Mouse (Mus musculus) layer of hippocampus, adult 11-12 months (tissue): Measurements from ENCODE around the gene Tgfb1i1.

ENCODE experiments used
- DNase-seq: peaks from one replicate; pipeline ENCODE4 v3.0.0; 2022; ENCODE audit warnings: low spot score

Tgfb1i1 gene

DNA sequence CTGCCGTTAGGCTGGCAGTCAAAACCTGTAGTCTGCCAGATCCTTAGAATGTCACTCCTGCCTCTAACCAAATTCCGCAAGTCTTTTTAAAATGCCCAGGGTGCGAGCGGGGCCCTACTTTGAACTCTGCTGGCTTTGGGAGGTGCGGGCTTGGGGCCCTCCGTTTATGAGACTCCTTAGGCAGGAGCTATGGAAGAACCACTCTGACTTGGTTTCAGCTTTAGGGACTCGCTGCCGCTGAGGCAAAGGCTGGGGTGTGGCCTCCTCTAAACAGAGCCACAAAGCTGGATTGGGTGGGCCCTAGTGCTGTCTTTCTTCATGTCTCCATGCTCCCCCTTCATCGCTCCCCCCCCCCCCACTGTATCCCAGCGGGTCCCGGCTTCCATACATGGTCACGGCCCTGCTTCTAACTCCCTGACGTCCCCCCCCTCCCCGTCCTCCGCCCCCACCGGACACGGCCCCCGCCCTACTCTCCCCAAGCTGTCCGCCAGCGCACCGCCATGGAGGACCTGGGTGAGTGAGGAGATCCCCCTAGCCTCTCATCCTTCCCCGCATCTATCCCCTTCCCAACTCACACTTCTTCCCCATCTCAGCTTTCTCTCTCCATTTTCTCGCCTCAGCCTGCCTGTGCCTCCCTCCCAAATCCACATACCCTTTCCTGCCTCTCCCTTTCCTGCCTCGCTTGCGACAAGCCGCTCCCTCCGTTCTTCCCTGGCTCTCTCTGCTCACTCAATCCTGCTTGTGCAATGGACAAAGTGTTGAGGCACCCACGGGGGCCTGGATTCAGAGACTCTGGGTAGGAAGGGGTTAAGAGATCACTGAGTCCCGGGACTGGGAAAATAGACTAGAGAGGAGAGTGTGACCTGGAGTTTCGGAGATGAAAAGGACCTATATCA lies at the start of gene Tgfb1i1:
Gene Tgfb1i1, plus strand, starts transcription at position 317 of the 896 bp plus-strand sequence.
- no peak for DNase-seq

DNA sequence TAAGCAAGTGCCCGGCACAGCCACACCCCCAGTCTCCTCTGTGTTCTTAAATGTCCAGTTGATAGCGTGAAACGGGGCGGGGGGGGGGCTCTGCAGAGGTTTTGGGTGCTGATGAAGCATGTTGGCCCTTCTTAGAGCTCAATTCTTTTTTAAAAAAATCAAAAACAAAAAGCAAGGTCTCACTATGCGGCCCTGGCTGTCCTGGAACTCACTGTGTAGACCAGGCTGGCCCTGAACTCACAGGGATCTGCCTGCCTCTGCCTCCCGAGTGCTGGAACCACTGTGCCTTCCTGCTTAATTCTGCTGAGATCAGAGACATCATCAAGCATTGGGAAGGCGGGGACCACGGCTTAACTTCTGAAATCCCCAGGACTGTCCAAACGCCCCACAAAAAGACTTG lies 45.0 kb upstream of the Tgfb1i1 start:
- DNase-seq: no peak

DNA sequence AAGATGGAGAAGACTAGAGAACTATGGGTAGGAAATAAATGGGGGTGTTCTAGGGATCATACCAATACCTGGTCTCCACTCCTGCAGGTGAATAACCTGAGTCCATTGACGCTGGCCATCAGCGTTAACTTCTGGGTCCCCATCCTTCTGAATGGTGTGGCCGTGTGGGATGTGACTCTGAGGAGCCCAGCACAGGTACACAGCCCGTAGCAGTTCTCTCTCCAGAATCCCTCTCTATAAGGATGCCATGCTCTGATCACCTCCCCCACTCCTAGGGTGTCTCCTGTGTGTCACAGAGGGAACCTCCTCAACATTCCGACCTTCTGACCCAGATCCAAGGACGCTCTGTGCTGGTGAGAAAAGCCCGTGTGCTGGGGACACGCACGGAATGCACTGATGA lies 43.5 kb upstream of the Tgfb1i1 start:
- no peak for DNase-seq

DNA sequence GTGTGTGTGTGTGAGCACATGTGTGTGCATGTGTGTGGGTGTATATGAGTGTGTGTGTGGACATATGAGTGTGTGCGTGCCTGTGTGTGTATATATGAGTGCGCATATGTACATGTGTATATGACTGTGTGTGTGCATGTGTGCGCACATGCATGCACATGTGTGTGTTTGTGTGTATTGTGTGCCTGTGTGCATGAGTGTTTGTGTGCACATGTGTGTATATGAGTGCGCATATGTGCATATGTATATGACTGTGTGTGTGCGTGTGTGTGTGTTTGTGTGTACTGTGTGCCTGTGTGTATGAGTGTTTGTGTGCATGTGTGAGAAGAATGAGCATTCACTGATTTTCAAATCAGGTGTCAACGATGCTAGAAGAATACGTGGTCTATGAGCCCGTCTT lies 42.4 kb upstream of the Tgfb1i1 start:
- DNase-seq: no peak

DNA sequence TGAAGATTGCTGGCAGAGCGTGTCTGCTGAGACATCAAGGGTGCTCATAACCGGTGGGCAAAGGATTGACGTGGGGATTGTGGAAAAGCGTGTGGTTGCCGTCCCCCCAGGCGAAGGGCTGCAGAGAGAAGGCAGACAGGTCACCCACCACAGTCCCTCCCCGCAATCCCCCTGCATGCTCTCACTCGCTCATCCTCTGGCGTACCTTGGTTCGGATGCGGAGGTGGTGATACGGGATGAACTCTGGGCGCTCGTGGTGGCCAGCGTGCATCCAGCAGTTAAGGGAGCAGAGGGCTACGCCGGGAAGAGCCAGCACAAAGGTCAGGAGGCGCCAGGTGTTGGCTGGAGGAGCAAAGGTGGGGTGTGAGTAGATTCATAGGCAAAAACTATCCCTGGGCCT lies 40.9 kb upstream of the Tgfb1i1 start:
- no peak for DNase-seq

DNA sequence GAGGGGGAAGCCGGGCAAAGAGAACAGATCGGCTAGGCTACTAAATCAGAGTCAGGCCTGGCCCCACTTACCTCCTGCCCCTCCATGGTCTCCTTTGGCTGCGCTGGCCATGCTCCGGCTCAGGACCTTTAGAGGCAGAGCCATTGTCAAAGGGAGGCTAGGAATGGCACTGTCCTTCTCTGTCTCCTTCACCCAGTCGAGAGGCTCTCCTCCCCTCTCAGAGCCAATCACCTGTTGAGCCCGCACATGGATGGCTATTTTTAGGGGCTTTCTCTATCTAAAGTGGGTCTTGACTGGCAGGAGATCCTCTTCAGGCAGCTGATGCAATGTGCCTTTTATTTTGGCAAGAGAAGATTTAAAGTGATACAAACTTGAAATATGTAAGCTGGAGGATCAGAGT lies 40.5 kb upstream of the Tgfb1i1 start, which contains the start of gene Cox6a2:
Gene Cox6a2, minus strand, starts transcription at position 236 of the 400 bp plus-strand sequence.
- DNase-seq: no peak

DNA sequence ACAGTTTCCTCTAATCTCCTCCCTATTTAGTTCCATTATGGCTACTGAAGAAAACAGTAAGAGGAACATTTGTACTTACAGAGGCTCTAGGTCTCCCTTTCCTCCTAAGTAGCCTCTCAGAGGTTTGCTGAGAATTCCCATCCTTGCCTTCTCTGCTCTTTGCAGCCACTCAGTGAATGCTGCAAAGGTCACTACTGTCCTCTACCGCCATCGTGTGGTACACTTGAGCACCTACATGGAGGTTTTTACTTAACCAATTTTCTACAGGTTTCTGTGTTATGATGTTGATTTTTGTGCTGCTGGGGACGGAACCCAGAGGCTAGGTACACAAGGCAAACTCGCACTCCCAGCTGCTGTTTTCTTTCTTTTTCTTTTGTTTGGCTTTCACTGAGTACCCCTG lies 38.4 kb upstream of the Tgfb1i1 start:
- peak; percentile 35 for DNase-seq

DNA sequence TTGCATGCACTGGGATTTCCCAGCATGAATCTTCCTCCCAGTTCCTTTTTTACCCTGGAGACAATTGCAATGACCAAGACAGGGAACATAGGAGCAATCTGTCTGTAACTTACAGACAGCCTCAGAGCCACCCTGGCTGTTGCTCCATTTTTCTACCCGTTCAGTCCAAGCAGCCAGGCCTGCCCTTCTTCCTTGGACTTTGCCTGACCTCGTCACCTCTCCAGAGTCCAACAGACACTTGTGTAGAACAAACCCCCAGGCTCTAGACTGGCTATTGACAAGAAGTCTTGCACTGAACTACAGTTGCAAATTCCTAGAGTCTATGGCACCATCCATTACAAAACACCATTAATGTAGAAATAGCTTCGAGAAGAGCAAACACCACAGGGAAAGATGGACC lies 36.8 kb upstream of the Tgfb1i1 start:
- no peak for DNase-seq

DNA sequence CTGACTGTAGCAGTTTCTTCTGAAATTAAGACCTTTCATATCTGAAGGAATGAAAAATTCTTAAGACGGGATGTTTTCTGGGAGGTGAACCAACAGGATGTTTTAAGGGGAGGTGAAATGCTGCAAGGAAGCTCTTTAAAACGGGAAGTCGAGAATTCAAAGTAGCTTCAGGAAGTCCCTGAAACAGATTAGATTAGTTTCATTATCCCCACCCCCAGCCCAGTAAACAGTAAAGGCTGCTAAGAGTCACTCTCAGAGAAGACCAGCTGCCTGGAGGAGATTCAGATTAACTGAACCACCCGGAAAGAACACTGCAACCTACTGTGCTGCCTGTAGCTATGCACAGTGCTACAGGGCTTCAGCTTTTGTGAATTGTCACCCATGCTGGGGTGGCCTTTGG lies 26.7 kb upstream of the Tgfb1i1 start:
- DNase-seq: no peak

DNA sequence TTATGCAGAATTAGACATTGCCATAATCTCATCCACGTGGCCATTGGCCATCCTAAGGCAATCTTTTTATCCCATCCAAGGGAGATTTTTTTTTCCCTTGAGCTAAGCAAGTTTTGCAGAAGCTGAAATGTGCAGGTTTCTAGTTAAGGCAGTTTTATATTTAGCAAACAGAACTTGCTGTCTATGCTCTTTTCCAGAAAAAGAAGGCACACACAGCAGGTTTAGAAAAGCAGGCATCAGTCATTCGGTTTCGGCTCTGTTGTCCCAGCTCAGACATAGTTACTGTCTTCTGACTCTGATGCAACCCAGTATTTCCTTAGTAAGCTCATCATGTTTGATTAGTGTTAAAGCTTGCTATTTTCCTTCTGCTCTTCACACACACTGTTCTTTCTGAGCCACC lies 25.7 kb upstream of the Tgfb1i1 start:
- peak; percentile 34 for DNase-seq

DNA sequence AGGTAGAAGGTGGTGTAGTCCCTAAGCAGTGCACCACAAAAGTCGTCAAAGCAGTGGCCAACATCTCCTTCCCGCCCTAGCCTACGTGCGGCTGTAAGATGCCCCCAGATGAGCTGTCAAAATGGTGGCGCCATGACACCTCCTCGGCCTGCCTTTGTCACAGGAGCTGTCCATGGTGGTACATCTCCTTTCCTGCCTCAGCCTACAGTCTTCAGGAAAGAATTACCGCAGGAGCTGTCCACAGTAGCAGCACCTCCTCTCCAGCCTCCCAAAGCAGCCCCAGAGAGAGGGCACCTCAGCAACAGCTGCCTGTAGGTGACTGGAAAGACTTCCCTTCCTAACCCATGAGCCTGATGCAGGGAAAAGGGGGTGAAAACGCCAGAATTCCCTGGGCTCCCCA lies 14.9 kb upstream of the Tgfb1i1 start:
- no peak for DNase-seq

DNA sequence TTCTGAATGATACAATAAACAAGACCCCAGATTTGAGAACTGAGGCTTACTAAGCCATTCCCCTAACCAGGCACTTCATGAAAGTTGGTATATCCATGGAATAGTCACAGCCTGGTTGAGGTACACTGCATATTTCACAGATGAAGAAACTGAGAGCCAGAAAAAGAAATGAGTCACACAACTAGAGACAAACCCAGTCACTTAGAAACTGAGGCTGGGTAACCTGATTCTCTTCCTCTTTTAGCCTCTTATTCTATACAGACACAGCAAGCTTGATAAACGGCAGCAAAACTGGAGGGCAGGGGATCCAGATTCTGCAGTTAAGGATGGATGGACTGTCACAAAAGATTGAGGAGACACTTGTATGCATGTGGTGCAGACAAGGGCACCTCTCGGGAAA lies 11.8 kb upstream of the Tgfb1i1 start:
- DNase-seq: no peak

DNA sequence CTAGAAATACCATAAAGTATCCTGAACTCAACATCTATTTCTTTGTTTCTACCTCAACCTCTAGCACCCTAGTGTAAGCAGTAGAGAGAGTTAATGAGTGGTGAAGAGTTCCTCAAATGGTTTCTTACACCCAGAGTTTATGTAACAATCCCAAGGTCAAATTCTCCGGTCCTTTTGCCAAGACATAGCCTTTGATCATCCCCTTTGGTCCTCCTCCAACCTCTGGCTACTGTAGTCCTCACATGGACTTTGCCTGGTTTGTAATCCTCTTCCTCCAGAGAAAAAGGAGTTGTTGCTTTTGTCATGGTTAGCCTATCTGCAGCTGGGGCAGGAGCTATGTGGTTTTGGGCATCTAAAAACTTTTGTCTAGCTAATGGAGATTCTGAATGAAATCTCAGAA lies 11.1 kb upstream of the Tgfb1i1 start:
- no peak for DNase-seq

DNA sequence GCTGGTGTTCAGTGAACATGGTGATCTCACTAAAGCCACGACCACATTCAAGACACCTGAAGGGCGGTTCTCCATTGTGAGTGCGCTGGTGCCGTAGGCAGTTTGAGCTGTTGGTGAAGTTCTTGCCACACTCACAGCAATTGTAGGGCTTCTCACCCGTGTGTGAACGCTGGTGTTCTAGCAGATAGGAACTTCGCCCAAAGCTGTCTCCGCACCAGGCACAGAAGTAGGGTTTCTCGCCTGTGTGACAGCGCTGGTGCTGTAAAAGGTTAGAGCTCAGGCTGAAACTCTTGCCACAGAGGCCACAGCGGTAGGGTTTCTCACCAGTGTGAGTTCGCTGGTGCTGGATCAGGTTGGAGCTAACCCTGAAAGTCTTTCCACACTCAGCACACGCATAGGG lies 10.2 kb upstream of the Tgfb1i1 start:
- no peak for DNase-seq

DNA sequence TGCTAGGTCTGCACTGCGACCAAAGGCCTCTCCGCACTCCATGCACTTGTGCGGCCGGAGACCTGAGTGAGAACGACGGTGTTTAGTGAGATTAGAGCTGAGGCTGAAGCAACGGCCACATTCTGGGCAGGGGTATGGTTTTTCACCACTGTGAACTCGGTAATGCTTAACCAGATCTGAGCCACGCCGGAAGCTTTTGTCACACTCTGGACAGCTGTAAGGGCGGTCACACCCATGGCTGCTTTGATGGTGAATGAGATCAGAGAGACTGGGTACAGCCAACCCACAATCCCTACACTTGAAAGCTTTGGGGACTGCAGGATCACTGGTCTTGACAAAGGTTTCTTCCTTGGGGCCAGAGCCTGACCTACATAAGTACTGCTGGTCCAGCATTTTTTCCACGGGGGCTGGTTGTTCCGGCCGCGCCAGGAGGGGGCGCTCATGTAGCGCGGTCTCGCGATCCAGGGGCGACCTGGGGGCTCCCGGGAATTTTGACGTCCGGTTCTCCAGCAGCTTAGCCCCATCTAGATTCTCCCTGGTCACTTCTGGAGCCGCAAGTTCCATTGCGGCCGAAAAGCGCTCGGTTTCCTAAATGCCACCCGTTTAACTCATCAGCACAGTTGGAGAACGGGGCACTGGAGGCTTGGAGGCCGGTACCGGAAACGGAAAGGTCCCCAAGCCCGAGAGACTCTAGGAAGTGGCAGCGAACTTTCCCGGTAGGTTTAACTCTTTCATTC lies 9.6 kb upstream of the Tgfb1i1 start, which contains the start of gene Armc5:
Gene Armc5, plus strand, starts transcription at position 487 of the 737 bp plus-strand sequence.
- peak; percentile 84 for DNase-seq

DNA sequence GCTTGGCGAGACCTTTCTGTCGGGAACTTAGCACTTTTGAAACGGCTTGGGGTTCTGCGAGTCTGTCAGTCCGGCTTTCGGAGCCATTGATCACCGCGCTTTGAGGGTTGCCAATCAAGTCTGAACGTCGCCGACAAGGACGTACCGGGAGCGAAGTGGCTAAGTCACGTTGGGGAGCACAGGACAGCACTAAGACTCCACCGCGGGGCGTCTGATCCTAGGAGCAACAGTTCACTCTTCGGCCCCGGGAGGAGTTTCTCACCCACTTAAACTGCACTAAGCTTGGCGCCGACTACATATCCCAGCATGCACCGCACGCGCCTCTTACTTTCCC lies 9.1 kb upstream of the Tgfb1i1 start:
- no peak for DNase-seq

DNA sequence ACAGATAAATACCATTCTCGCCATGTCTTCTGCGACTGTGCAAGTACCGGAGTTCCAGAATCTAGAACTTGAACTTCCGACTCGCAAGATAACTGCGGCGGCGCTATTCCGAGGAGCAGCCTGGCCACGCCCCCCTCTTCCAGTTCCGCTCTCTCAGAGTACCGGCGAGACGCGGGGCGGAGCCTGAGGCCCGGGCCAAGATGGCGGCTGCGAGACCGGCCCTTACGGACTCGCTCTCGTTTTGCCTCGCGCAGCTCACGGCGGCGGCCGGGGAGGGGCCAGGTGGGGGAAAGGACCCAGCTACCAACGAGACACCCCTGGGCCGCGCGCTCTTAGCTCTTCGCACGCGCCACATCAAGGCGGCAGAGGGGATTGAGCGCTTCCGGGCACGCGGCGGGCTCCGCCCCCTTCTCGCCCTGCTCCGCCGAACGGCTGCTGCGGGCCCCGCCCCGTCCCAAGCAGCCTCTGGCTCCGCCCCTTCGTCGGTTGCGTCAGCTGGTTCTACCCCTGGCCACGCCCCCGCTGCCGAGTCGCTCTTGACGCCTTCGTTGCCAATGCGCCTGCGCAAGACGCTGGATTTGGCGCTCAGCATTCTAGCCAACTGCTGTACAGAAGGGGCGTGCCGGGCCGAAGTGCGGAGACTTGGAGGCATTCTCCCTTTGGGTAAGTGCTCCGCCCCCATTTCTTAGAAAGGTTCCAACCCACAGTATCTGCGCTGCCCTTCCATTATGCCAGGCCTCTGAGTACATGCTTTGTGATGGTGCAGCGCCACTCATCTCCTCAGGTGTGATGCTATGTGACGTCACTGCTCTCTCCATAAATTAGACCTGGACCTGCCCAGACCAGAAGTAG lies 8.5 kb upstream of the Tgfb1i1 start, which contains the start of gene 9130023H24Rik:
Gene 9130023H24Rik, minus strand, starts transcription at position 105 of the 852 bp plus-strand sequence.
- peak; percentile 99 for DNase-seq

DNA sequence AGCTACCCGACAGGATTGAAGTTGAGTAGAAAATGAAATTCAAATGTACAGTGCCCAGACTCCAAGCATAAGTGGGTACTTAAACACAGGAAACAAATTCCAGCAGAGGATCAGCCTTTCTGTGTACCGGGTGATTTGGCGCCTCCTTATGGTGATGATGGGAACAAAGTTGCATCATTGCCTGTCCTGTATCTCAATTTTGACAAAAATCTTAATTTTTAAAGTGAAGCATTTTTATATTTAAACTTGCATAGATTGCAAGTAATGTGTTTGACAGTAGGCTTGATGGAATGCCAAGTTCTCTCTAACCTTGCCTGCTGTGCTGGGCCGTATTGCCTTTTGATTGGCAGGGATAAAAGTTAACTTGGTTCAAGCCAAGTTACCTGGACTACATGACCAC lies 7.6 kb upstream of the Tgfb1i1 start:
- no peak for DNase-seq

DNA sequence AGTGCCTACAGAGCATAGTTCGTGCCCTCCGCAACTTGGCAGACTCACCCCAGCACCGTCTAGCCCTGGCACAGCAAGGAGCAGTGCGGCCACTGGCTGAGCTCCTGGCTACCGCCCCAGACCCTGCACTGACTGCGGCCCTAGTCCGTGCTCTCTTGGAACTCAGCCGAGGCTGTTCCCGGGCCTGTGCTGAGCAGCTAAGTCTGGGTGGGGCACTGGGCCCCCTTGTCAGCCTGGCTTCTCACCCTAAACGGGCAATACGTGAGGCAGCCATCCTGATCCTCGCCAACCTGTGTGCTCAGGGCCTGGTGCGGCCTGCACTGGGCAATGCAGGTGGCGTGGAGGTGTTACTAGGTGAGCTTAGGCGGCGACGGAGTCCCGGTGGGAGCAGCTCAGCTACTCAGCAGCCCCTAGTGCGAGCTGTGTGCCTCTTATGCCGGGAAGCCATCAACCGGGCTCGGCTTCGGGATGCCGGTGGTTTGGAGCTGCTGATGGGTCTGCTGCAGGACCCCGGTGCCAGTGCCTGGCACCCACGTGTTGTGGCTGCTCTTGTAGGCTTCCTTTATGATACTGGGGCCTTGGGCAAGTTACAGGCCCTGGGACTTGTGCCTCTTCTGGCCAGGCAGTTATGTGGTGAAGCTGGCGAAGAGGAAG lies 6.4 kb upstream of the Tgfb1i1 start:
- DNase-seq: no peak

DNA sequence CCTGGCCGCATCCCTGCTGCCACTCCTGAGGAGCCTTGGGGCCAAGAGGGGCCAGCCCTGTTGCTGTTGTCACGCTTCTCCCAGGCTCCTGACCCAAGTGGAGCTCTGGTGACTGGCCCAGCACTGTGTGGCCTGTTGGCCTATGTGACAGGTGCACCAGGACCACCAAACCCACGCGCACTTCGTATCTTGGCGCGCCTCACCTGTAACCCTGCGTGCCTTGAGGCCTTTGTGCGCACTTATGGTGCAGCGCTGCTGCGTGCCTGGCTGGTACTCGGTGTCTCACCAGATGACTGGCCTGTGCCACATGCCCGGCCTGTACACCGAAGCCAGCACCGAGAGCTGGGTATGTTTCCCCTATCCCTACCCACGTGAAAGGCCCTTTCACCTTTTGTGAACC lies 4.3 kb upstream of the Tgfb1i1 start:
- no peak for DNase-seq

DNA sequence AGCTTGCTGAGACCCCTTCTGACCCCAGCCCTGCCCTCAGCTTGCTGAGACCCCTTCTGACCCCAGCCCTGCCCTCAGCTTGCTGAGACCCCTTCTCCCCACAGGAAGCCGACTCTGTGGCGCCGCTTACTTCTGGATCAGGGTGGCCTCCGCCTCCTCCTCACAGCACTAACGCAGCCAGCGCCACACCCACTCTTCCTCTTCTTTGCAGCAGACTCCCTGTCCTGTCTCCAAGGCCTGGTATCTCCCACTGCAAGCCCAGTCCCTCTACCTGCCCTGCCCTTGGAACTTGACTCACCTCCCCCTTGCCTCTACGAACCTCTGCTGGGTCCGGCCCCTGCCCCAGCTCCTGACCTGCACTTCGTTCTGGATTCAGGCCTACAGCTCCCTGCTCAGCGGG lies 2.7 kb upstream of the Tgfb1i1 start:
- DNase-seq: no peak
